Mouse (Mus musculus): ENCODE results near the gene Sdk1. TPM values are rescaled to one million over a fixed set of nuclear protein-coding genes. Genes with fewer than 3 reads are reported as not detected.

Sdk1 gene
- polyA plus RNA-seq, 1 experiment from 2014 or later: 0.73 TPM

DNA sequence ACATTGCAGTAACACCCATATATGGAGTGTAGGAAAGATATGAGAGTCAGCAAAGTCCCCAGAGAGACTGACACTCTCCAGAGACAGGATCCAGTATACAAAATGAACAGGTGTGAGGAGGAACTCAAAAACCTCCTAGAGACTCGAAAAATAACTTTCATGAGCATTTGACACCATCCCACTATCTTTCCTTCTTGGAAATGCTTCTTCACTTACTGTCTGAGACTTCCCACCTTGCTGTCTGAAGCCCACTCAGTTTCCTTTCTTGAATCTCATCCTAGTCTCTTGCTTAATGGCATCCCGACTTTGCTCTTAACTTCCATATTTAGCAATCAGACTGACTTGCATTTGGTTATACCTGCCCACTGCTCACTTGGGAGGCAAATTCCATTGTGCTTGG, 40.5 kb downstream of the Sdk1 start:
- Histone ChIP-seq H3K27ac (replicated peaks) (no peak overlapping the region), H3K36me3 (no peaks in the 10 kb centered on the region), H3K4me1 (no peaks in the 10 kb centered on the region), H3K9me3 (replicated peaks) (no peaks in the 10 kb centered on the region), H3K4me3 (no peak overlapping the region), H3K27me3 (ENCODE audit: low read depth, poor library complexity, severe bottlenecking) (no peaks in the 10 kb centered on the region)
- 78% methylated on average over 2 of the region's 2 CpGs for WGBS
- no peak for DNase-seq (ENCODE audit: low spot score)

DNA sequence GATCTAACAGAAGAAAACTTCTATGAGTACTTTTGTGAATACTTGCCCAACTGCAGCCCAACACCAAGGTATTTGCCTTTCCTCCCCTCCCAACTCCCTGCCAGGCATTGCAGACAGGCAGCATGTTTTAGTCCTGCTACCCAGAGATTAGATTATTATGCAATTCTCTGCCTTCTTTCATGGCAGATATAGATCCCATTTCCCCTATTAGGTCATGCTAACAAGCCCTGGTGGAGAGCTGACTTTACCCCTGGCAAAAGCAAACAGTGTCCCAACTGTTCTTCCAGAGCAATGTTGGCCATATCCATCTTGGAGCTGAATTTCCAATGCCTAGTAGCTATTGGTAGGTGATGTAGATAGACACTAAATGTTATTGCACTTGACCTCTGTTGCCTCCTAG, 48.3 kb downstream of the Sdk1 start:
- no peaks in the 10 kb centered on the region for H3K36me3 ChIP-seq
- H3K4me1 ChIP-seq: no peaks in the 10 kb centered on the region
- H3K27me3 ChIP-seq (ENCODE audit: low read depth, poor library complexity, severe bottlenecking): no peaks in the 10 kb centered on the region
- H3K4me3 ChIP-seq: no peak overlapping the region
- H3K9me3 ChIP-seq (replicated peaks): no peaks in the 10 kb centered on the region
- no peak for DNase-seq (ENCODE audit: low spot score)
- H3K27ac ChIP-seq (replicated peaks): no peak overlapping the region

DNA sequence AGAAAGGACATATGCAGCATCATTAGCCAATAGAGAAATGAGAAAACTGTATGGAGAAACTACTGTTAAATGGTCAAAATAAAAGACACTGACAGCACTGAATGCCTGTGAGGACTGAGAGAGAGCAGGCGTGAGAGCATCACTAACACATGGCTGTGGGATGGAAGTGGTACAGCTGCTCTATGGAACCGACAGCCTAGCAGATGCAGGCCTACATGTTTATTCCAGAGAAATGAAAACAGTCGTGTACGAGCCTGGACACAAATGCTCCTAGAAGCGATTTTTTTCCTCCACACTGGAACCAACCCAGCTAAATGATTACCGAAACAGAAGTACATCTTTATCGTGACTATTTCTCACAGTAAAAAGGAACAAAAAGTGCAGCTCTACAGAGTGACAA, 54.0 kb downstream of the Sdk1 start:
- Histone ChIP-seq H3K27ac (replicated peaks) (no peak overlapping the region), H3K36me3 (no peaks in the 10 kb centered on the region), H3K4me1 (no peaks in the 10 kb centered on the region), H3K9me3 (replicated peaks) (no peaks in the 10 kb centered on the region), H3K27me3 (ENCODE audit: low read depth, poor library complexity, severe bottlenecking) (no peaks in the 10 kb centered on the region), H3K4me3 (no peak overlapping the region)
- 91% methylated on average over 7 of the region's 7 CpGs for WGBS
- no peak for DNase-seq (ENCODE audit: low spot score)

DNA sequence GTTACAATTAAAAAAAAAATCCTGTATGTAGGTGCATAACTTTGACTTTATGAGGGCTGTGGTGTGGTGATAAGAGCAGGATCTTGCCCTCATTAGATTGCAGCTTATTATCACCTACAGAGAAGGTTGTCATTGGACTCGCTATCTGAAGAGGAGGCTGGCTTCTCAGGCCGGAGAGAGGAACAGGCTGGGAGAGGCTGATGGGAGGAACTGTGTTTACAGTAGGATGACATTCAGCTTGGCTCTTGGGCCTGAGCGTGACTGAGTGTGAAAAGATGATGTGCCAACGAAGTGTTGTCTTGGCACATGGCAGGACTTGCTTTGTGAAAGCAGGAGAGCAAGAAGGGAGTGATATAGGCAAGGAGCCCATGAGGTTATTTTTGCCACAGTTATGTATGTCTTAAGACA, 61.0 kb downstream of the Sdk1 start:
- Histone ChIP-seq H3K27ac (replicated peaks) (no peak overlapping the region), H3K27me3 (ENCODE audit: low read depth, poor library complexity, severe bottlenecking) (no peaks in the 10 kb centered on the region), H3K36me3 (no peaks in the 10 kb centered on the region), H3K9me3 (replicated peaks) (no peaks in the 10 kb centered on the region), H3K4me3 (no peak overlapping the region), H3K4me1 (no peaks in the 10 kb centered on the region)
- no peak for DNase-seq (ENCODE audit: low spot score)
- 85% methylated on average over 4 of the region's 4 CpGs for WGBS

DNA sequence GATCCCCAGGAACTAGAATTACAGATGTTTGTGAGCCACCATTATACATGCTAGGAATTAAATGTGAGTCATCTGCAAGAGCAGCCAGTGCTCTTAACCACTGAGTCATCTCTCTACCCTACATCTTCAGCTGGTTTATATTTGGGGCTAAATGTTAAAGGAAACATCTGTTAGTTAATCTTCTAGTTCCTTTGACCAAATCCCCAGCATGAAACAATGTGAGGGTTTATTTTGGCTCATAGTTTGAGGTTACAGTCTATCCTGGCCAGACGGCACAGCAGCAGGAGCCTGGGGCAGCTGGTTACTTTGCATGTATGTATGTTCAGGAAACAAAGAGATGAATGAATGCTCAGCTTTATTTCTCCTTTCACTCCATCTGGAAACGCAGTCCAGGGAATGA, 62.5 kb downstream of the Sdk1 start:
- DNase-seq (ENCODE audit: low spot score): no peak
- WGBS: 76% methylated on average over 2 of the region's 2 CpGs
- Histone ChIP-seq H3K36me3 (no peaks in the 10 kb centered on the region), H3K27ac (replicated peaks) (no peak overlapping the region), H3K27me3 (ENCODE audit: low read depth, poor library complexity, severe bottlenecking) (no peaks in the 10 kb centered on the region), H3K9me3 (replicated peaks) (no peaks in the 10 kb centered on the region), H3K4me3 (no peak overlapping the region), H3K4me1 (no peaks in the 10 kb centered on the region)

DNA sequence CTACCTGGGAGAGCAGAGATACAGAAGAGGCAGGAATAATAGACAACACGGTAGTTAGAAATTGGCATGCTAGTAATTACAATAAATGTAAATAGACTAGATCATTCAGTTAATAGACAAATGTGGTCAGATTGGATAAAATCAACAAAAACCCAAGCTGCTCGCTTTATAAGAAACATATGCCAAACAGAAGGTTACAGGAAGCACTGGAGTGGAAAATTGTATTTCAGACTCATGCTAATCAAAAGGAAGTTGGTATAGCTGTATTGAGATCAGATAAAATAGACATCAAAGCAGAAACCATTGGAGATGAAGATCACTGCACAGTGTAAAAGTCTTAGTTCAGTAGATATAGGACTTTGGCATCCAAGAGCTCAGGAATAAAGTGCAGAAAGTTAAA, 63.4 kb downstream of the Sdk1 start:
- WGBS: 85% methylated on average over 2 of the region's 2 CpGs
- no peaks in the 10 kb centered on the region for H3K27me3 ChIP-seq (ENCODE audit: low read depth, poor library complexity, severe bottlenecking)

DNA sequence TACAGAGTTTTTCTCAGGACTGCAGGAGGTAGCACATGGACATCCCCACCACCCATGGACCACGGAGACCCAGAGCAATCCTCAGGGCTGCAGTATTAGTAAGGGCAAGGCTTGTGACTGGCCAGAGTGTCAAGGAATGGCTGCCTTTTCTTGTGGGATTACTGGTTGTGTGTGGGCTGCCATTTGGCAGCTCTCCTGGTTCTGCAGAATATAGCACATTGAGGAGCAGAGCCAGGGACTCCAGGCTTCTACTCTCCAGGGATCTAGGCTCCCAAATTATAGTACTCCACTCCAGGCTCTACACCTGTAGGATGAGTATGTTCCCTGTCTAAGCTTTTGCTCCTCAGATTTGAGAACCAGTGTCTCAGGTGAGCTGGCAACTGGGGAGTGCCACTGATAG, 69.4 kb downstream of the Sdk1 start:
- Histone ChIP-seq H3K4me1 (no peaks in the 10 kb centered on the region), H3K4me3 (no peak overlapping the region), H3K27me3 (ENCODE audit: low read depth, poor library complexity, severe bottlenecking) (no peaks in the 10 kb centered on the region), H3K9me3 (replicated peaks) (no peaks in the 10 kb centered on the region), H3K27ac (replicated peaks) (no peak overlapping the region), H3K36me3 (no peaks in the 10 kb centered on the region)
- DNase-seq (ENCODE audit: low spot score): no peak
- WGBS: 76% methylated on average over 1 of the region's 1 CpGs

More for the DNA sequence above, 63.4 kb downstream of the Sdk1 start:
- H3K27ac ChIP-seq (replicated peaks): no peak overlapping the region
- no peaks in the 10 kb centered on the region for H3K9me3 ChIP-seq (replicated peaks)
- H3K36me3 ChIP-seq: no peaks in the 10 kb centered on the region
- H3K4me1 ChIP-seq: no peaks in the 10 kb centered on the region
- no peak for DNase-seq (ENCODE audit: low spot score)
- H3K4me3 ChIP-seq: no peak overlapping the region

DNA sequence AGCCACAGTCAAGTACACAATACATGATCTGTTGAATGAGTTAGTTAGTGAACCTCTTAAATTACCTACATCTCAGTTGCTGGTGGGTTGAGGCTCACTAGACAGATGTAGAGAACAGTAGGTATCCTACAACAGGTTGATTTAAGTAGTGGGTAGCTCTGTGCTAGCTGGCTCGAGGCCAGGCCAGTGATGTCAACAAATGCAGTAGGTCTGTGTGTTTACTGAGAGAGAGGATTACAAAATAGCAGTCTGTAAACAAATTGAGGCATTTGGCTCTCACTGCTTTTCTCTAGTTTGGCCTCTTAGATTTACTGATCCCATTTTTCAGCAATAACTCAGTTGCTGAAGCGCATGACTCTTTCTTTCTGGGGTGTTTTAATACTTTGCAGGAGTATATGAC, 70.5 kb downstream of the Sdk1 start:
- WGBS: 76% methylated on average over 2 of the region's 2 CpGs
- H3K4me1 ChIP-seq: no peaks in the 10 kb centered on the region
- no peak for DNase-seq (ENCODE audit: low spot score)

DNA sequence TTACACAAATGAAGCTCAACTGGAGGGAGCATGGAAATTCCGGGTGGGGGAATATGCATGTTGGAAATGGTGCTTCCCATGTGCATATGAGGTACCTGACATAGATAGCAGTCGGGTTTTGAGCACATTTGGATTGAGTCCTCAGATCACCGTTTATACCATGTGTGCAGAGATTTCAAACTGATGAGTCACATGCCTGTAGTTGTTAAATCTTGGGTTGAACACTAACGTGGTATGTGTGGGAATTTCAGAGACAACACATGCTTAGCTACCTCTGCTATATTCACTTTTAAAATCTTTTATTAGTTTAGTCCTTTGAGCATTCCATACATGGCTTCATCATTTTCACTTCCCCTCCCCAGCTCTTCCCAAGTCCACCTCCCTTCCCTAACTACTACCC, 71.0 kb downstream of the Sdk1 start:
- no peaks in the 10 kb centered on the region for H3K36me3 ChIP-seq
- no peaks in the 10 kb centered on the region for H3K4me1 ChIP-seq
- 88% methylated on average over 4 of the region's 4 CpGs for WGBS
- no peak overlapping the region for H3K4me3 ChIP-seq
- DNase-seq (ENCODE audit: low spot score): no peak
- no peak overlapping the region for H3K27ac ChIP-seq (replicated peaks)
- H3K9me3 ChIP-seq (replicated peaks): no peaks in the 10 kb centered on the region
- H3K27me3 ChIP-seq (ENCODE audit: low read depth, poor library complexity, severe bottlenecking): no peaks in the 10 kb centered on the region

More for the DNA sequence above, 70.5 kb downstream of the Sdk1 start:
- Histone ChIP-seq H3K27me3 (ENCODE audit: low read depth, poor library complexity, severe bottlenecking) (no peaks in the 10 kb centered on the region), H3K9me3 (replicated peaks) (no peaks in the 10 kb centered on the region), H3K27ac (replicated peaks) (no peak overlapping the region), H3K4me3 (no peak overlapping the region), H3K36me3 (no peaks in the 10 kb centered on the region)

DNA sequence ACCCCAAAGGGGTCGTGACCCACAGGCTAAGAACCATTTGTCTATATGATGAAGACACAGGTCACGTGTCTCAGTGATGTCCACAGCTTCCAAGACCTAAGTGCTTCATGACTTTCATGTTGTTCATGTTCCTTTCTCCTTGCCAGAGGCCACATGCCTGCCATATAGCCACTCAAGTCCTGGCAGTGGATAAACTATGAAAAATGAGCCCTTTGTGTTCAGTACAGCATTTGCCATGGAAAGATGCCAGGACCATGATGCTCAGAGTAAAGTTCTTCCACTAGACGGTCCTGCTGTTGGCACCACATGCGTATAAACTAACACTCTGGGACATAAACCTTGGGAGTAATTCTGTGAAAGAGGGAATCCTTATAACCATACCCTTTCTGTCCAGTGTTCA, 75.8 kb downstream of the Sdk1 start:
- Histone ChIP-seq H3K36me3 (no peaks in the 10 kb centered on the region), H3K27me3 (ENCODE audit: low read depth, poor library complexity, severe bottlenecking) (no peaks in the 10 kb centered on the region), H3K27ac (replicated peaks) (no peak overlapping the region), H3K4me1 (no peaks in the 10 kb centered on the region), H3K9me3 (replicated peaks) (no peaks in the 10 kb centered on the region), H3K4me3 (no peak overlapping the region)
- no peak for DNase-seq (ENCODE audit: low spot score)
- WGBS: 89% methylated on average over 4 of the region's 4 CpGs

DNA sequence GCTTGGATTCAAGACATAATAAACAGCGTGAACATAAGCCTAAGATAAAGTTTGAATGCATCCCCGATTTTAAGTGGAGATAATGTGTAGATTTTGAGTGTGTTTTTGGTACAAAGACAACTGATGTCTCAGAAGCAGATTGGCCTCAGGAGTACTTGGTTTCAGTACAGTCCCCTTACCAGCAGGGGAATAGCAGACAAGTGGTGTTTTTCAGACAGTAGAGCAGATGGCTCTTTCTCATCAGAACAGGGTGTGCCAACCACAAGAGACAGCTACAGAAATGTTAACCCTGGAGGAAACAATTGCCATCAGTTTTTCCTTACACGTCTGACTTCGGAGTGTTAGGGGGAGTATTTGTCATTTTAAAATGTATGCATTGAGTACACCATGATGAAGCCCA, 83.6 kb downstream of the Sdk1 start:
- Histone ChIP-seq H3K4me3 (no peak overlapping the region), H3K27ac (replicated peaks) (no peak overlapping the region), H3K27me3 (ENCODE audit: low read depth, poor library complexity, severe bottlenecking) (no peaks in the 10 kb centered on the region), H3K9me3 (replicated peaks) (no peaks in the 10 kb centered on the region), H3K4me1 (no peaks in the 10 kb centered on the region), H3K36me3 (no peaks in the 10 kb centered on the region)
- DNase-seq (ENCODE audit: low spot score): no peak
- 85% methylated on average over 4 of the region's 4 CpGs for WGBS

DNA sequence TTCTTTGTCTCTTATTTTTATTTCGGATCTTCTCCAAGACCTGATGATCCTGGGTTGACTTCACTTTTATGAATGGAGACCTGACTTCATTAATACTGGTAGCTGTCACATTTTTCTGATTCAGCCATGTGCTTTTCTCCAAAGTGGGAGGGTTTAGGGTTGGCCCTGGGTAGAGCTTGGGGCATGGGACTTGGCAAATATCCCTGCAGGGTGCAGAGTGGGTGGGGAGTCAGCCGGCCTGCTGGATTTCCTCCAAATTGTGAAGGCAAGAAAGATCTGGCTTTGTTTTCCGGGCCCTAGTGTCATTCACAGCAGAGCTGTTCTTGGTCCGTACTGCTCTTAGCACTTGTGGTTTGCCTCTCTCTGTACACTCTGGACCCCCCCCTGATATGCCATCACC, 103.1 kb downstream of the Sdk1 start:
- H3K4me3 ChIP-seq: no peak overlapping the region
- H3K4me1 ChIP-seq: 0 out of 2 replicates have a peak, but pooled peaks cover 5% of the 10 kb centered on the region
- no peak overlapping the region for H3K27ac ChIP-seq (replicated peaks)
- DNase-seq (ENCODE audit: low spot score): no peak
- 88% methylated on average over 4 of the region's 4 CpGs for WGBS
- H3K9me3 ChIP-seq (replicated peaks): no peaks in the 10 kb centered on the region
- no peaks in the 10 kb centered on the region for H3K36me3 ChIP-seq
- H3K27me3 ChIP-seq (ENCODE audit: low read depth, poor library complexity, severe bottlenecking): no peaks in the 10 kb centered on the region

DNA sequence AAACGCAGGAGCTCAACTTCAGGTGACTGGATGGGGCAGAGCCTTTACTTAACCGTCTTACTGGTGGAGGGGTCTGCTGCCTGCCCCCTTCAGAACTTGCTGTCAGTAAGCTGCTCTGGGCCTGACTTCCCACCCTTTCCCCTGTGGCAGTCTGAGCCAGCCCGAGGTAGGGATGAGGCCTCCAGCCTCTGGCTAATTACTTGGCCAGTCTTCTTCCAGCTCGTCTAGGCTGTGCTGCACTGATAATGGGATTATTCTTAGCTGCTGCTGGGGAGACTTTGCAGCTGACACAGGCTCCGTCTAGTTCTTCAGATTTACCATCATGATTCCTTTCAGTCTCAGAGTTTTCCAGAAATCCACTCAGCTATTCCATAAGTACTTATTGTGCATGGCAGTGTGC, 104.2 kb downstream of the Sdk1 start:
- Histone ChIP-seq H3K27ac (replicated peaks) (no peak overlapping the region), H3K27me3 (ENCODE audit: low read depth, poor library complexity, severe bottlenecking) (no peaks in the 10 kb centered on the region), H3K4me3 (no peak overlapping the region), H3K36me3 (no peaks in the 10 kb centered on the region), H3K9me3 (replicated peaks) (no peaks in the 10 kb centered on the region), H3K4me1 (0 out of 2 replicates have a peak, but pooled peaks cover 5% of the 10 kb centered on the region)
- DNase-seq (ENCODE audit: low spot score): no peak
- 54% methylated on average over 5 of the region's 5 CpGs for WGBS

DNA sequence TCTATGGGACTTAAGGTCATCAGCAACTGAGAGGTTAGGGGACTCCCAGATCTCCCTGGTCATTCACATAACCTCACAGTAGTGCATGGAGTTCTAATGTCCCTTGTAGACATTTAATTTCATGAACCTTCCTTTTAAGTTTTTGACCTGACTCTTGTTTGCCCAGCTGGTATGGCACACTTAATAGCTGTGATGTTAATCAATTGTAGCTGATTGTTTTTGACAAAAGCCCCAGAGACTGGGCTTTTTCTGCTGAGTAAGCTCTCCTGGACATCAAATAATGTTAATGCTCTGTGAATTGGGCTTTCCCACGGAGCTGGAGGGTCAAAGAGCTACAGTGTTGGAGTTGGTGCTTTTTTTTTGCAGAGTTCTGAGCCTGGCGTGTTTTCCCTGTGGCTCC, 121.4 kb downstream of the Sdk1 start:
- Histone ChIP-seq H3K4me1 (peaks cover 12% of the 10 kb centered on the region), H3K4me3 (no peak overlapping the region), H3K9me3 (replicated peaks) (no peaks in the 10 kb centered on the region), H3K27ac (replicated peaks) (no peak overlapping the region), H3K27me3 (ENCODE audit: low read depth, poor library complexity, severe bottlenecking) (no peaks in the 10 kb centered on the region), H3K36me3 (no peaks in the 10 kb centered on the region)
- WGBS: 24% methylated on average over 2 of the region's 2 CpGs
- no peak for DNase-seq (ENCODE audit: low spot score)
